Comparison of ENCODE assay signal across 10 mouse cellular contexts in genomic region chr8:70223341-70223740, GRCm38 (mm10). TPM values are rescaled to one million over a fixed set of nuclear protein-coding genes. Genes with fewer than 3 reads are reported as not detected.
A peak's percentile ranks its signal among the peaks of the same experiment; 100 is the strongest.
DNase-seq lines count a peak whose midpoint lies in the region; ATAC-seq and TF ChIP-seq lines count a peak whose summit lies in the region.
"Had no signal": no experiment of that assay in that cellular context is flagged by ENCODE, and none has a peak within 500 bp of the region (broad histone marks: within the 10 kb centered on the region; RNA-seq: fewer than 3 reads in every experiment).

No protein-coding gene starts in this region.

- H3K4me3 ChIP-seq in cerebellum, adult 2 months (replicated peaks; ENCODE audit: insufficient read depth, low read depth, low read length): no peak overlapping the region
- H3K4me3 ChIP-seq in midbrain, embryonic 10.5 days: no peak overlapping the region
- H3K4me3 ChIP-seq in midbrain, embryonic 16.5 days (ENCODE audit: low read depth, low read length): no peak overlapping the region
- H3K4me3 ChIP-seq in forebrain, embryonic 13.5 days: no peak overlapping the region
- H3K4me3 ChIP-seq: erythroblast, embryonic 14.5 days; liver, embryonic 13.5 days had no signal

- H3K9ac ChIP-seq in midbrain, embryonic 16.5 days (ENCODE audit: low read depth, low read length): no peak overlapping the region
- no peak overlapping the region for H3K9ac ChIP-seq in forebrain, embryonic 13.5 days
- H3K9ac ChIP-seq: liver, embryonic 13.5 days had no signal

- H3K27ac ChIP-seq in cerebellum, adult 2 months (ENCODE audit: insufficient read depth, low read length): no peak overlapping the region
- no peak overlapping the region for H3K27ac ChIP-seq in midbrain, embryonic 10.5 days (replicated peaks)
- no peak overlapping the region for H3K27ac ChIP-seq in midbrain, embryonic 16.5 days (ENCODE audit: low read length)
- no peak overlapping the region for H3K27ac ChIP-seq in forebrain, embryonic 13.5 days
- H3K27ac ChIP-seq: liver, embryonic 13.5 days had no signal

- peaks cover 9% of the 10 kb centered on the region for H3K4me1 ChIP-seq in cerebellum, adult 2 months (ENCODE audit: control insufficient read depth, insufficient read depth, low read length)
- peaks cover 7% of the 10 kb centered on the region for H3K4me1 ChIP-seq in midbrain, embryonic 10.5 days
- H3K4me1 ChIP-seq in midbrain, embryonic 16.5 days (ENCODE audit: control insufficient read depth, insufficient read depth, low read length): peaks cover 2% of the 10 kb centered on the region; the same call in 1 of the 2 replicates
- 0 out of 2 replicates have a peak, but pooled peaks cover 5% of the 10 kb centered on the region for H3K4me1 ChIP-seq in forebrain, embryonic 13.5 days

- H3K4me2 ChIP-seq in midbrain, embryonic 16.5 days (ENCODE audit: low read length): no peak overlapping the region
- H3K4me2 ChIP-seq in forebrain, embryonic 13.5 days: no peak overlapping the region
- H3K4me2 ChIP-seq: liver, embryonic 13.5 days had no signal

- TF ChIP-seq CTCF in cerebellum, adult 2 months (IDR thresholded peaks at IDR 0.05; ENCODE audit: borderline replicate concordance, insufficient read depth, low read depth, low read length): peak; percentile 55; the same call in 1 of the 2 replicates

- TF ChIP-seq POLR2A in cerebellum, adult 2 months (IDR thresholded peaks at IDR 0.05; ENCODE audit: borderline replicate concordance, insufficient read depth, low read length): no peak

- peaks cover 59% of the 10 kb centered on the region for H3K36me3 ChIP-seq in midbrain, embryonic 10.5 days
- peaks cover 25% of the 10 kb centered on the region for H3K36me3 ChIP-seq in midbrain, embryonic 16.5 days (ENCODE audit: control insufficient read depth, insufficient read depth, low read length)
- H3K36me3 ChIP-seq in forebrain, embryonic 13.5 days (ENCODE audit: poor library complexity, severe bottlenecking): peaks cover 59% of the 10 kb centered on the region

- 34% methylated on average over 6 of the region's 6 CpGs for WGBS in cerebellum, adult 2 months
- 59% methylated on average over 6 of the region's 6 CpGs for WGBS in midbrain, embryonic 10.5 days
- WGBS in midbrain, embryonic 16.5 days: 47% methylated on average over 6 of the region's 6 CpGs
- 56% methylated on average over 6 of the region's 6 CpGs for WGBS in forebrain, embryonic 13.5 days

- ATAC-seq in midbrain, embryonic 16.5 days: no peak
- no peak for ATAC-seq in forebrain, embryonic 13.5 days

- intact Hi-C loops in heart, postnatal 14 days (cut with DNase I): loop anchor here (1.0 to 5.0 kb wide), 4 partner anchors 23 to 135 kb away; no protein-coding TSS in a partner anchor

- no peaks in the 10 kb centered on the region for H3K9me3 ChIP-seq in midbrain, embryonic 10.5 days (replicated peaks)
- no peaks in the 10 kb centered on the region for H3K9me3 ChIP-seq in midbrain, embryonic 16.5 days (replicated peaks; ENCODE audit: control insufficient read depth, low read length, poor library complexity, severe bottlenecking)
- H3K9me3 ChIP-seq in forebrain, embryonic 13.5 days (replicated peaks): no peaks in the 10 kb centered on the region
- H3K9me3 ChIP-seq: liver, embryonic 13.5 days had no signal

- DNase-seq in cerebellum, adult 2 months: peak; percentile 38 to 51
- no peak for DNase-seq in cerebellum, adult 11-12 months
- DNase-seq in midbrain, embryonic 10.5 days (ENCODE audit: low spot score): peak; percentile 38
- peak; percentile 54 for DNase-seq in brain, adult 2 months (ENCODE audit: low read depth, low spot score)
- DNase-seq in heart, postnatal 14 days: peak; percentile 68 to 75
- peak; percentile 48 for DNase-seq in lung, postnatal 25 days (ENCODE audit: low spot score)
- DNase-seq: liver, embryonic 13.5 days had no signal

- no peaks in the 10 kb centered on the region for H3K27me3 ChIP-seq in cerebellum, adult 2 months (ENCODE audit: control insufficient read depth, insufficient read depth, low read length)
- H3K27me3 ChIP-seq in midbrain, embryonic 10.5 days (ENCODE audit: low read depth, poor library complexity, severe bottlenecking): no peaks in the 10 kb centered on the region
- H3K27me3 ChIP-seq in midbrain, embryonic 16.5 days (ENCODE audit: control insufficient read depth, insufficient read depth, low read depth, low read length): no peaks in the 10 kb centered on the region
- H3K27me3 ChIP-seq in forebrain, embryonic 13.5 days: no peaks in the 10 kb centered on the region
- H3K27me3 ChIP-seq: liver, embryonic 13.5 days had no signal

RNA-seq across cellular contexts. Expression of gene Sugp2, which starts 10.7 kb away (rescaled TPM):
- 102 and 108 TPM in 2 replicates for polyA plus RNA-seq in cerebellum, adult 2 months (2012; rRNA removed)
- 57.6 and 62.4 TPM in 2 replicates for polyA plus RNA-seq in midbrain, embryonic 10.5 days (2016; fragmentation: Nextera tagmentation; extraction: Ambion mirVana)
- polyA plus RNA-seq in midbrain, embryonic 16.5 days (2015; fragmentation: Nextera tagmentation; extraction: Ambion mirVana): 104 TPM in 2 replicates
- total RNA-seq in heart, postnatal 14 days (2021): 10 to 100 TPM; 40.2 to 44.7 TPM
- 75.9 and 76.7 TPM in 2 replicates for polyA plus RNA-seq in forebrain, embryonic 13.5 days (2015; fragmentation: Nextera tagmentation; extraction: Ambion mirVana)

RNA-seq across cellular contexts. Expression of gene Armc6, which starts 10.9 kb away (rescaled TPM):
- 45.8 and 46.7 TPM in 2 replicates for polyA plus RNA-seq in cerebellum, adult 2 months (2012; rRNA removed)
- 35.7 and 38.8 TPM in 2 replicates for polyA plus RNA-seq in midbrain, embryonic 10.5 days (2016; fragmentation: Nextera tagmentation; extraction: Ambion mirVana)
- polyA plus RNA-seq in midbrain, embryonic 16.5 days (2015; fragmentation: Nextera tagmentation; extraction: Ambion mirVana): 116 and 133 TPM in 2 replicates
- 1 to 10 TPM; 6.6 to 9.7 TPM for total RNA-seq in heart, postnatal 14 days (2021)
- 52.8 and 60.1 TPM in 2 replicates for polyA plus RNA-seq in forebrain, embryonic 13.5 days (2015; fragmentation: Nextera tagmentation; extraction: Ambion mirVana)

RNA-seq across cellular contexts. Expression of gene Slc25a42, which starts 11.2 kb away (rescaled TPM):
- 45.5 and 46.3 TPM in 2 replicates for polyA plus RNA-seq in cerebellum, adult 2 months (2012; rRNA removed)
- polyA plus RNA-seq in midbrain, embryonic 10.5 days (2016; fragmentation: Nextera tagmentation; extraction: Ambion mirVana): 2.2 and 2.7 TPM in 2 replicates
- polyA plus RNA-seq in midbrain, embryonic 16.5 days (2015; fragmentation: Nextera tagmentation; extraction: Ambion mirVana): 6.8 and 9.2 TPM in 2 replicates
- total RNA-seq in heart, postnatal 14 days (2021): 10 to 100 TPM; 46.4 to 55.4 TPM
- polyA plus RNA-seq in forebrain, embryonic 13.5 days (2015; fragmentation: Nextera tagmentation; extraction: Ambion mirVana): 2.0 and 3.0 TPM in 2 replicates

RNA-seq across cellular contexts. Expression of gene Tmem161a, which starts 51.2 kb away (rescaled TPM):
- 61.4 and 66.0 TPM in 2 replicates for polyA plus RNA-seq in cerebellum, adult 2 months (2012; rRNA removed)
- polyA plus RNA-seq in midbrain, embryonic 10.5 days (2016; fragmentation: Nextera tagmentation; extraction: Ambion mirVana): 66.1 and 73.4 TPM in 2 replicates
- polyA plus RNA-seq in midbrain, embryonic 16.5 days (2015; fragmentation: Nextera tagmentation; extraction: Ambion mirVana): 51.0 and 54.5 TPM in 2 replicates
- total RNA-seq in heart, postnatal 14 days (2021): 10 to 100 TPM; 91.7 to 99.4 TPM
- polyA plus RNA-seq in forebrain, embryonic 13.5 days (2015; fragmentation: Nextera tagmentation; extraction: Ambion mirVana): 50.2 and 59.5 TPM in 2 replicates

RNA-seq across cellular contexts. Expression of gene Homer3, which starts 59.3 kb away (rescaled TPM):
- polyA plus RNA-seq in cerebellum, adult 2 months (2012; rRNA removed): 262 and 322 TPM in 2 replicates
- polyA plus RNA-seq in midbrain, embryonic 10.5 days (2016; fragmentation: Nextera tagmentation; extraction: Ambion mirVana): 102 and 111 TPM in 2 replicates
- polyA plus RNA-seq in midbrain, embryonic 16.5 days (2015; fragmentation: Nextera tagmentation; extraction: Ambion mirVana): 26.3 and 29.9 TPM in 2 replicates
- total RNA-seq in heart, postnatal 14 days (2021): 10 to 100 TPM; 16.6 to 18.0 TPM
- 65.0 and 66.0 TPM in 2 replicates for polyA plus RNA-seq in forebrain, embryonic 13.5 days (2015; fragmentation: Nextera tagmentation; extraction: Ambion mirVana)
